Mouse (Mus musculus): ENCODE data around the gene Gng12. TPM values are rescaled to one million over a fixed set of nuclear protein-coding genes. Genes with fewer than 3 reads are reported as not detected.

Gene Gng12
- polyA plus RNA-seq, 1 experiment = 22.9 TPM

DNA sequence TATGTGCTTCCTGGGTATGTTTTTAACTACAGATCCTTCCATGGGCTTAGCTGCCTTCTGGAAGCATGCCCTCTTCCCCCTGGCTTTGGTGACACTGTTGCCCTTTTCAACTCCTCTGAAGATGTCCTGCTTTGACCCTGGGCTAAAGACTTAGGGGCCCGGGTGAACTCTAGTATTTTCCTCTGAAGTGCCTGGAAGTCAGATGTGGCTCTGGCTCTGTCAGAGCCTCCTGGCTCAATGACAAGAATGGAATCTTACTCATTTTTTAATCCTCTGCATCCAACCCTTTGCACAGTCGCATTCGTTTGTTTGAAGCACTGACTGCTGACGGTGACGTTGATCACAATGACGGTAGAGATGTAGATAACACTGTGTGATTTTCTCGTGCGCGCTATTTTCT lies 96.0 kb downstream of the Gng12 start:
- Histone ChIP-seq H3K4me1 (ENCODE audit: control insufficient read depth, insufficient read depth, low read length) (peaks cover 4% of the 10 kb centered on the region), H3K27ac (ENCODE audit: control insufficient read depth, insufficient read depth, low read depth, low read length, poor library complexity) (no peak overlapping the region), H3K4me3 (replicated peaks; ENCODE audit: control insufficient read depth, low read depth, low read length) (no peak overlapping the region)
- WGBS = 86% methylated on average over 9 of the region's 9 CpGs
- TF ChIP-seq CTCF (IDR thresholded peaks at IDR 0.05; ENCODE audit: control insufficient read depth, insufficient read depth, low read length) (no peak), POLR2A (IDR thresholded peaks at IDR 0.05; ENCODE audit: borderline replicate concordance, control insufficient read depth, low read depth, low read length) (no peak)

DNA sequence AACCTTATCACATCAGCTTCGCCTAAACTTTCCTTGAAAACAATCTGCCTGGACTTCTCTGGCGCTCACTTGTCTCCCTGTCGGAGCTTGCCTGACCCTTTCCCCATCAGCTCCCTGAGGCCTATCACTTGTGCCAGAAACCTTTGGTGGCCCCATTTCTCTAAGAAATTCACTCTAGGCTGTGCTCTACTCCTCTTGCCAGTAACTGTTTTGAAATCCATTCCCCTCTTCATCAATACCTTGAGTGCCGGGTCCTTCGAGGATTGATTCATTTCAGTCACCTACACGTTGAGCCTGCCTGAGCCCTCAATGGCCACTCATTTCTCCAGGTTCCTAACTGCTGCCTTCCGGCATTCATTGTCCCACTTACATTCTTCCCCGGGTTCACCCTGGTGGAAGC lies 96.6 kb downstream of the Gng12 start:
- 79% methylated on average over 8 of the region's 8 CpGs for WGBS
- H3K4me3 ChIP-seq (replicated peaks; ENCODE audit: control insufficient read depth, low read depth, low read length) = no peak overlapping the region
- H3K27ac ChIP-seq (ENCODE audit: control insufficient read depth, insufficient read depth, low read depth, low read length, poor library complexity) = no peak overlapping the region
- H3K4me1 ChIP-seq (ENCODE audit: control insufficient read depth, insufficient read depth, low read length) = peaks cover 4% of the 10 kb centered on the region; the same call in 1 of the 2 replicates
- TF ChIP-seq CTCF (IDR thresholded peaks at IDR 0.05; ENCODE audit: control insufficient read depth, insufficient read depth, low read length) (no peak), POLR2A (IDR thresholded peaks at IDR 0.05; ENCODE audit: borderline replicate concordance, control insufficient read depth, low read depth, low read length) (no peak)

DNA sequence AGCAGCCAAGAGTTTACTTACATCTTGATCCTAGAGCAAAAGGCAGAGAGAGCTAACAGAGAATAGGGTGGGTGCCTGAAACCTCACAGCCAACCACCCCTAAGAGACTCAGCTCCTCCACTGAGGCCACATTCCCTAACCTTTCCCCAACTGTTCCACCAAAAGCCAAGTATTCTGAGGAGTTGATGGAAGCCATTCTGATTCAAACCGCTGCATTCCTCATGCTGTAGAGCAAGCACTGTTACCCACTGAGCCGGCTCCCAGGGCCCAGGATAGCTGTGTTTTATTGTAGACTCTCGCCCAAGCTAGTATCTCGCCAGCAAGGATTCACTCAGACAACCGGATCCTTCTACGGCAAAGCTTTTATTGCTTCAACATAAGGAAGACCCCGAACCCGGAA lies 98.8 kb downstream of the Gng12 start:
- no peak overlapping the region for H3K27ac ChIP-seq (ENCODE audit: control insufficient read depth, insufficient read depth, low read depth, low read length, poor library complexity)
- WGBS = 89% methylated on average over 8 of the region's 8 CpGs
- H3K4me1 ChIP-seq (ENCODE audit: control insufficient read depth, insufficient read depth, low read length) = peaks cover 6% of the 10 kb centered on the region; the same call in 1 of the 2 replicates
- H3K4me3 ChIP-seq (replicated peaks; ENCODE audit: control insufficient read depth, low read depth, low read length) = no peak overlapping the region
- TF ChIP-seq POLR2A (IDR thresholded peaks at IDR 0.05; ENCODE audit: borderline replicate concordance, control insufficient read depth, low read depth, low read length) (no peak), CTCF (IDR thresholded peaks at IDR 0.05; ENCODE audit: control insufficient read depth, insufficient read depth, low read length) (no peak)

DNA sequence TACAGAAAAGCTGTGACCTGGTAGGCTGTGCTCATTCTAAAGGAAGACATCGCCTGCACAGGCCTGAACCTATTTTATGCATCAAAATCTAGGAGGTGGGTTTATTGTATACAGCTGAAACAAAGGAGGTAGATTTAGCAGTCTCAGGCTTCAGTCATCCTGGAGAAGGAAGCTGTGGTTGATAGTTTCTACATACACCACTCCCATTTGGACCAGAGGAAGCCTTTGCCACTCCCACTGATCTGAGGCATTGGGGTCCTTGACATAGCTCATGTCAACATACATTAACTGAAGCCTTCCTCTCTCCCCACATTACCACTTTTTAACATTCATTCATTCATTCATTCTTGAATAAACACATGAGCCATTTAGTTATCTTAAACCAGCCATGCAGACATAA lies 99.6 kb downstream of the Gng12 start:
- TF ChIP-seq CTCF (IDR thresholded peaks at IDR 0.05; ENCODE audit: control insufficient read depth, insufficient read depth, low read length) (no peak), POLR2A (IDR thresholded peaks at IDR 0.05; ENCODE audit: borderline replicate concordance, control insufficient read depth, low read depth, low read length) (no peak)
- WGBS = 61% methylated on average over 1 of the region's 1 CpGs
- peaks cover 6% of the 10 kb centered on the region; the same call in 1 of the 2 replicates for H3K4me1 ChIP-seq (ENCODE audit: control insufficient read depth, insufficient read depth, low read length)
- no peak overlapping the region for H3K27ac ChIP-seq (ENCODE audit: control insufficient read depth, insufficient read depth, low read depth, low read length, poor library complexity)
- H3K4me3 ChIP-seq (replicated peaks; ENCODE audit: control insufficient read depth, low read depth, low read length) = no peak overlapping the region

DNA sequence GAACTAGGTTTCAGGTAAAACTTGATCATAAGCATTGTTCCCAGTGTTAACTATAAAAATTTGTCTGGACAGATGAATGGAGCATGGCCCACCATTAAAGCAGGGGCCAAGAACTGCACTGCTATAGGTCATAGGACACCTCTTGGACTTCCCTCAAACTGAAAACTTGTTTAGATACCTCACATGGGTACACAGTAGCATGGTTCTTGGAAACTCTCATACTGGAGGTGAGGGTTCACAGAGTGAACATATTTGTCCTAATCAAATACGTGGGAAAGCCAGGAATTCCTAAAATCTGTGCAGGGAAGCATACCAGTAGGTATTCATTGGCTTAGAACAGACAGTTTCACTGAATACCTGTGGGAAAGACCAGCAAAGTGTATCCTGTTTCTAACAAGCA lies 100.1 kb downstream of the Gng12 start:
- no peak overlapping the region for H3K27ac ChIP-seq (ENCODE audit: control insufficient read depth, insufficient read depth, low read depth, low read length, poor library complexity)
- no peak for TF ChIP-seq POLR2A (IDR thresholded peaks at IDR 0.05; ENCODE audit: borderline replicate concordance, control insufficient read depth, low read depth, low read length)
- TF ChIP-seq CTCF (IDR thresholded peaks at IDR 0.05; ENCODE audit: control insufficient read depth, insufficient read depth, low read length) = no peak
- 84% methylated on average over 1 of the region's 1 CpGs for WGBS
- H3K4me3 ChIP-seq (replicated peaks; ENCODE audit: control insufficient read depth, low read depth, low read length) = no peak overlapping the region
- H3K4me1 ChIP-seq (ENCODE audit: control insufficient read depth, insufficient read depth, low read length) = peaks cover 6% of the 10 kb centered on the region; the same call in 1 of the 2 replicates

DNA sequence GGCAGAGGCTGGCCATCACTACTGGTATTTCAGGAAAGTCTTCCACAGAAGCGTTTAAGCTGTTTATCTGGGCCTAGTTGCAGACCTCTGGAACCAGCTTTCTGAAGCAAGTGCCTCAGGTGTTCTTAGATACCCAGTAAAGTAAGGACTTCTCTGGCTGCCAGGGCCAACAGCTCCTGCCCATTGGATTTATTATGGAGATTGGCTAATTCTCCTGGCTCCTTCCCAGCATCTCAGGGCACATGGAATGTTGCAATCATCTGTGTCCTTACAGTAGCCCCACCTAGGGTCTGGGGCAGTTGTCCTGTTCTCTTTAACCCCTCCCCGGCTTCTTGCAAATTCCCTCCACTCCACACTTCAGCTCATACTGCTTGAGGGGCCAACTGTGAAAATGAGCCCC lies 102.4 kb downstream of the Gng12 start:
- WGBS = 86% methylated on average over 2 of the region's 2 CpGs
- TF ChIP-seq POLR2A (IDR thresholded peaks at IDR 0.05; ENCODE audit: borderline replicate concordance, control insufficient read depth, low read depth, low read length) = no peak
- TF ChIP-seq CTCF (IDR thresholded peaks at IDR 0.05; ENCODE audit: control insufficient read depth, insufficient read depth, low read length) = no peak
- H3K27ac ChIP-seq (ENCODE audit: control insufficient read depth, insufficient read depth, low read depth, low read length, poor library complexity) = no peak overlapping the region
- H3K4me1 ChIP-seq (ENCODE audit: control insufficient read depth, insufficient read depth, low read length) = peaks cover 6% of the 10 kb centered on the region; the same call in 1 of the 2 replicates
- no peak overlapping the region for H3K4me3 ChIP-seq (replicated peaks; ENCODE audit: control insufficient read depth, low read depth, low read length)

DNA sequence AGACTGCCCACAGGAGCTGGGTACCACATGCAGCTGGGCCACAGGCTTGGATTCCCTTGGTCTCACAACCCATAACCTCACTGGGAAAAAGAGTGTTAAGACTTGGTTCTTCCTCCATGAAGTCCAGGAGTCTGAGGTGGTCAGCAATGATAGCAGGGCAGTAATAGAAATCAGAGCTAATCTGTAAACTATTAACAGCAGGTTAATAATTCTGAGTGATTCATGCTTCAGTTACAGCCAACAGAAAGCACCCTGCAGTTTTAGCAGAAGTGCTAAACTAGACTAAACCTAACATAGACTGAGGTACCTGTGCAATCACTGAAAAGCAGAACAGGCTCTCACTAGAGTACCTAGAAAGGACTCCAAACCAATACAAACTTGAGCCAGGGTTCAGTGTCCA lies 103.6 kb downstream of the Gng12 start:
- H3K4me1 ChIP-seq (ENCODE audit: control insufficient read depth, insufficient read depth, low read length) = peaks cover 6% of the 10 kb centered on the region; the same call in 1 of the 2 replicates
- TF ChIP-seq POLR2A (IDR thresholded peaks at IDR 0.05; ENCODE audit: borderline replicate concordance, control insufficient read depth, low read depth, low read length) = no peak
- no peak for TF ChIP-seq CTCF (IDR thresholded peaks at IDR 0.05; ENCODE audit: control insufficient read depth, insufficient read depth, low read length)
- H3K27ac ChIP-seq (ENCODE audit: control insufficient read depth, insufficient read depth, low read depth, low read length, poor library complexity) = no peak overlapping the region
- no peak overlapping the region for H3K4me3 ChIP-seq (replicated peaks; ENCODE audit: control insufficient read depth, low read depth, low read length)

DNA sequence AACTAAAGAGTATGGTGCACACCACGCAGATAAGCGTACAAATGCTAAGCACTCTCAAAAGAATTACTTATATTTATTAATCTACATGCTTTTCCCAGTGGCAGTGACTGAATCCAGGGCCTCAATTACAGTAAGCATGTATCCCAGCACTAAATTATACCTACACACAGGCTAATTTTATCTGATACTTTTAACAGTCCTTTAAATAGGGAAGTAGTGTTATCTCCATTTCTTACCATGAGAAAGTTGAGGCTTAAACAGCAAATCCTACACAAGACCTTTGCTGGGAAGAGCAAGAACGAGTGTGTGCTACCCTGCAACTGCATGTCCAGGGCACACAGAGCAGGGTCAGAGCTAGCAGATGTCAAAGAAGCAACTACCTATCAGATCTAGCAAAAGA lies 113.7 kb downstream of the Gng12 start:
- Histone ChIP-seq H3K27ac (ENCODE audit: control insufficient read depth, insufficient read depth, low read depth, low read length, poor library complexity) (no peak overlapping the region), H3K4me1 (ENCODE audit: control insufficient read depth, insufficient read depth, low read length) (0 out of 2 replicates have a peak, but pooled peaks cover 2% of the 10 kb centered on the region), H3K4me3 (replicated peaks; ENCODE audit: control insufficient read depth, low read depth, low read length) (no peak overlapping the region)
- 72% methylated on average over 3 of the region's 3 CpGs for WGBS
- no peak for TF ChIP-seq POLR2A (IDR thresholded peaks at IDR 0.05; ENCODE audit: borderline replicate concordance, control insufficient read depth, low read depth, low read length)
- TF ChIP-seq CTCF (IDR thresholded peaks at IDR 0.05; ENCODE audit: control insufficient read depth, insufficient read depth, low read length) = no peak

Measured in bone marrow, adult 2 months (tissue).